Mouse (Mus musculus): ENCODE data around the gene Gna14. TPM values are rescaled to one million over a fixed set of nuclear protein-coding genes. Genes with fewer than 3 reads are reported as not detected.

Gene Gna14
- total RNA-seq, 2 experiments from 2014 or later: 1.1 to 1.6 TPM

- no peak overlapping the region for H3K27ac ChIP-seq
- TF ChIP-seq CTCF (conservative IDR thresholded peaks at IDR 0.05): no peak
- no peak overlapping the region for H3K4me3 ChIP-seq
- no peak for DNase-seq (ENCODE audit: low spot score in 2 of 2)
Observed at GRCm38 (mm10) chr19:16502054-16502453, 66.5 kb downstream of the Gna14 start.

- no peak for DNase-seq (ENCODE audit: low spot score in 2 of 2)
- H3K27ac ChIP-seq: no peak overlapping the region
Observed at GRCm38 (mm10) chr19:16506711-16507364, 71.3 kb downstream of the Gna14 start.

GRCm38 (mm10) chr19:16510343-16511080 is 75.0 kb downstream of the Gna14 start:
- no peak for DNase-seq (ENCODE audit: low spot score in 2 of 2)
- Histone ChIP-seq H3K4me3 (no peak overlapping the region), H3K27ac (no peak overlapping the region)
- no peak for TF ChIP-seq CTCF (conservative IDR thresholded peaks at IDR 0.05)

More at GRCm38 (mm10) chr19:16506711-16507364, 71.3 kb downstream of the Gna14 start:
- peak; percentile 42 for TF ChIP-seq CTCF (conservative IDR thresholded peaks at IDR 0.05)
- H3K4me3 ChIP-seq: no peak overlapping the region

- no peak for TF ChIP-seq CTCF (conservative IDR thresholded peaks at IDR 0.05)
- no peak for DNase-seq (ENCODE audit: low spot score in 2 of 2)
- H3K4me3 ChIP-seq: no peak overlapping the region
- no peak overlapping the region for H3K27ac ChIP-seq
Observed at GRCm38 (mm10) chr19:16511081-16511420, 75.5 kb downstream of the Gna14 start.

GRCm38 (mm10) chr19:16514201-16514600 is 78.6 kb downstream of the Gna14 start:
- no peak for TF ChIP-seq CTCF (conservative IDR thresholded peaks at IDR 0.05)
- Histone ChIP-seq H3K4me3 (no peak overlapping the region), H3K27ac (no peak overlapping the region)
- no peak for DNase-seq (ENCODE audit: low spot score in 2 of 2)

DNA sequence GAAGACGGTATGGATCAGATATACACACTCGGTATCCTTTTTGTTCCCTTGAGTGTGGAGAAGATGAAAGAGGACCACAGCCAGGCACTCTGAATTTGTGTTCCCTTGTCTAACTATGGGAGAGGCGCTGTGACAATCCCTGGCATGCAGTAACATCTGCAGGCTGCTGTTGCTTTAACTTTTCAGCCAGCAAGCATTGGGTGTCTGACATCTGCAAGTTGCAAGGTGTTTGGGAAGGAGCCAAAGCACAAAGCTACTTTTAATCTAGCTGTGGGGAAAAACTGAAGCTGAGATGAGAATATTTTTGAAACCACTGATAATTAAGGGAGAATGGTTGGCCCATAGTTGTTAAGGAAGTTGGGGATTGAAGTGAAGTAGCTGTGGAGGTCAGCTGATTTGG is 83.0 kb downstream of the Gna14 start:
- no peak overlapping the region for H3K27ac ChIP-seq
- no peak overlapping the region for H3K4me3 ChIP-seq
- DNase-seq (ENCODE audit: low spot score in 2 of 2): no peak
- no peak for TF ChIP-seq CTCF (conservative IDR thresholded peaks at IDR 0.05)

DNA sequence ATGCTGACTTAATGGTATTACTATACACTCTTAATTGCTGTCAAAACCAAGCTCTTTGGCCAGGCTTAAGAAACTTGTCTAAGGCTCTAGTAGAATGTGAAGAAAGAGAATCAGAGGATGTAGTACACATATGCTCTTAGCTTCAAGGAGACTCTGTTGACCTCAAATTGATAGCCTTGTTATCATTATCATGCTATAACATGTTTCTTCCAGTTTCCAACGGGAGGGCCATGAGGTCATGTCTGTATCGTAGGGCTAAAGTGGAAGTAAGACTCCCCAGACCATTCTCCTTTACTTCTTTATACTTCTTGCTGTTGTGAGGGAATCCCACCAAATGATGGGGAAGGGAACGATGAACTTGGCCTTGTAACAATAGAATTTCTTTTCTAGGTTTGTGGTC is 85.0 kb downstream of the Gna14 start:
- Histone ChIP-seq H3K27ac (no peak overlapping the region), H3K4me3 (no peak overlapping the region)
- no peak for TF ChIP-seq CTCF (conservative IDR thresholded peaks at IDR 0.05)
- no peak for DNase-seq (ENCODE audit: low spot score in 2 of 2)

DNA sequence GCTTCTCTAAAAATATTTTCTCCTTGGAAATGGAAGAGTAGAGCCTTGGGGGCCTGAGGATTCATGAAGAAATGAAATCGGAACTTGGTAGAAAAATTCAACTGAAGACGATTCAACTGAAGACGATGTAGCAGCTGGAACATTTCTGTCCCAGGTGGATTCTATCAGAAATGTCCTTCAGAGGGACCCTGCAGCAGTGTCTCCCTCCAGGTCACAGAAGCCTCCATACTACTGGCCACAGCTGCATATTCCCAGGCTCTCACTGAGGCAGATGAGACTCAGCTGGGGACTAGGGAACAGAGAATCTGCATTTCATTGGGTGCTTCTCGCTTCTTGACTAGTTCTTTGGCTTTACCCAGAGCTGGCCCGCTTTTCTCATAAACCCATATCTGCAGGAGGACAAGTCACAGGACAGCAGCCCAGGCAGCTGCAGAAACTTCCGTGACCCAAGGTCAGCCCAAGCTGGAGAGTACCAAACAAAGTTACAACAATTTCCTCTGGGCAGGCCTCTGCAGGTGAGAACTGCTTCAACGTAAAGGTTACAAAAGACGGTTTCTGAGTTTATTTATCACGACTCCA is 90.8 kb downstream of the Gna14 start:
- no peak overlapping the region for H3K27ac ChIP-seq
- no peak for TF ChIP-seq CTCF (conservative IDR thresholded peaks at IDR 0.05)
- H3K4me3 ChIP-seq: no peak overlapping the region

DNA sequence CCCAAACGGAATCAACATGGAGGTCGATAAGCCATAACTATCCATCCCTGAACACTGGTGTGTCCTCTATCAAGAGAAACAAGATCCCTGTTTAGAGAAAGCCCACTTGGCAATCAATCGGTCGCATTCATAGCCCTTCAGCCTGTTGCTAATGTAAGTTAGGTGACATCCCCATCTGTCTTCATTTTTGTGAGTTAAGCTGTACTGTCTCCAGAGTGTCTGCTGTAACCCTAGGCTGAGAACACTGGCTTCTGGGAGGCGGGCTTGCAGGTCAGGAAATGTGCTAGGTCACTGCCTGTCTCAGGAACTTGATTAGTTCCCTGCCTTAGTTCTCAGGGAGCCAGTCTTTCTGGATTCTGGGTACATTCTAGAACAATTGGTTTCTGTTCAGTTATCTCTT is 91.5 kb downstream of the Gna14 start:
- Histone ChIP-seq H3K27ac (no peak overlapping the region), H3K4me3 (no peak overlapping the region)
- TF ChIP-seq CTCF (conservative IDR thresholded peaks at IDR 0.05): no peak
- DNase-seq (ENCODE audit: low spot score in 2 of 2): no peak

More for the DNA sequence above, 90.8 kb downstream of the Gna14 start:
- no peak for DNase-seq (ENCODE audit: low spot score in 2 of 2)

GRCm38 (mm10) chr19:16528225-16528828 is 92.8 kb downstream of the Gna14 start:
- no peak overlapping the region for H3K4me3 ChIP-seq
- H3K27ac ChIP-seq: no peak overlapping the region
- TF ChIP-seq CTCF (conservative IDR thresholded peaks at IDR 0.05): no peak
- DNase-seq (ENCODE audit: low spot score in 2 of 2): no peak

DNA sequence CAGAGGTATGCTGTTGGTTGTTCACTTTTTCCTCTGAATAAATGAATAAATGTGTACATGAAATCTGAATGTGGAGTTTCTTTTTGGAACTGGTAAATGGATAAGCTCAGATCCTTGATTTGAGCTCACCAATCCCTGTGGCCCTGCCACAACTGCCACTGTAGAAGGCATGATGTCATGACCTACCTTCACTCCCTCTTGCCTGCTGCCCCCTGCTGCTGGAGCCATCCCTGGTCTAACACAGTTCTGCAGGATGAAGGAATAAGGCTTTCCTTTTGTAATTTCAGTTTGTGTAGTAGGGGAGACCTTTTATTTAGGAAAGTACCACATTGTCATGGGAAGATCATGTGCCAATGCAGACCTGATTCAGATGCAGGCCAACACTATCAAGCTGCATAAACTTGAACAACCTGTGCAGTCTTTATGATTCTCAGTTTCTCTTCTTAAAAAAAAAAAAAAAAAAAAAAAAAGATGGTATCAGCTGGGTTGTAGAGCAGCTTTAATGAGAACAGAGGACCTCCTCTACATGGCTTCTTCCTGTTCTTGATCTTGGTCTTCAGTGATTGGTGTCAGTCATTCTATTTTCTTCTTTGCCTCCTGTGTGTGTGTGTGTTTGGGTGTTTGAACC is 93.8 kb downstream of the Gna14 start:
- no peak overlapping the region for H3K4me3 ChIP-seq
- TF ChIP-seq CTCF (conservative IDR thresholded peaks at IDR 0.05): peak; percentile 69
- H3K27ac ChIP-seq: no peak overlapping the region
- DNase-seq (ENCODE audit: low spot score in 2 of 2): no peak

- TF ChIP-seq CTCF (conservative IDR thresholded peaks at IDR 0.05): no peak
- no peak for DNase-seq (ENCODE audit: low spot score in 2 of 2)
- no peak overlapping the region for H3K4me3 ChIP-seq
- H3K27ac ChIP-seq: no peak overlapping the region
Observed at GRCm38 (mm10) chr19:16529999-16530398, 94.4 kb downstream of the Gna14 start.

GRCm38 (mm10) chr19:16534311-16534710 is 98.7 kb downstream of the Gna14 start:
- Histone ChIP-seq H3K4me3 (no peak overlapping the region), H3K27ac (no peak overlapping the region)
- no peak for DNase-seq (ENCODE audit: low spot score in 2 of 2)
- no peak for TF ChIP-seq CTCF (conservative IDR thresholded peaks at IDR 0.05)
